Mouse (Mus musculus) gonadal fat pad, adult 2 months (tissue): ENCODE results near the gene Mvb12b. TPM values are rescaled to one million over a fixed set of nuclear protein-coding genes. Genes with fewer than 3 reads are reported as not detected.
"Not testable (repeated sequence)": the region's sequence is repeated elsewhere in the genome, so short reads cannot be mapped to it uniquely, and the experiment has no call there.

Source experiments
- DNase-seq: peaks from one replicate; pipeline ENCODE4 v3.0.0-alpha.2; 2012; ENCODE audit warnings: low read depth
- polyA plus RNA-seq: library from polyadenylated mRNA; depleted of rRNA; stranded (reverse); fragments of >200 nt; gene quantifications from 2 replicates; pipeline ENCODE4 v1.2.3, GENCODE M21; 2012; rRNA removed

The Mvb12b gene
- 29.0 and 31.2 TPM in 2 replicates for polyA plus RNA-seq

- no peak for DNase-seq
Observed at GRCm38 (mm10) chr2:33887328-33888099, at the start of gene Mvb12b. TSS of gene Mvb12b (minus strand) at chr2:33887946.

- DNase-seq = no peak
Observed at GRCm38 (mm10) chr2:33935756-33936155, 48.0 kb upstream of the Mvb12b start.

DNA sequence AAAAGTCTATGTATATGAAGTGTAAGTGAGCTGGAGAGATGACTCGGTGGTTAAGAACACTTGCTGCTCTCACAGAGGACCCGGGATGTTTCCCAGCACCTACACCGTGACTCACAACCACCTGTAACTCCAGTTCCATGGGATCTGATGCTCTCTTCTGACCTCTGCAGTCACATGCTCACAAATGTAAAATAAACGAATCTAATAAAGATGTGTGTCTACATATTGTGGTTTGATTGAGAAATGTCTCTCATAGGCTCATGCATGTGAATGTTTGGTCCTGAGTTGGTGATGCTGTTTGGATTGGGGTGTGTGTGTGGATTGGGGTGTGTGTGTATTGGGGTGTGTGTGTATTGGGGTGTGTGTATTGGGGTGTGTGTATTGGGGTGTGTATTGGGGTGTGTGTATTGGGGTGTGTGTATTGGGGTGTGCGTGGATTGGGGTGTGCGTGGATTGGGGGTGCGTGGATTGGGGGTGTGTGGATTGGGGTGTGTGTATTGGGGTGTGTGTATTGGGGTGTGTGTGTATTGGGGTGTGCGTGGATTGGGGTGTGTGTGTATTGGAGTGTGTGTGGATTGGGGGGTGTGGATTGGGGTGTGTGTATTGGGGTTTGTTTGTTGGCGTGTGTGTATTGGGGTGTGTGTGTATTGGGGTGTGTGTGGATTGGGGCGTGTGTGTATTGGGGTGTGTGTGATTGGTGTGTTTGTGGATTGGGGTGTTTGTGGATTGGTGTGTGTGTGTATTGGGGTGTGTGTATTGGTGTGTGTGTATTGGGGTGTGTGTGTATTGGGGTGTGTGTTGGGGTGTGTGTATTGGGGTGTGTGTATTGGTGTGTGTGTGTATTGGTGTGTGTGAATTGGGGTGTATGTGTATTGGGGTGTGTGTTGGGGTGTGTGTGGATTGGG, 46.1 kb upstream of the Mvb12b start:
- DNase-seq = no peak

DNA sequence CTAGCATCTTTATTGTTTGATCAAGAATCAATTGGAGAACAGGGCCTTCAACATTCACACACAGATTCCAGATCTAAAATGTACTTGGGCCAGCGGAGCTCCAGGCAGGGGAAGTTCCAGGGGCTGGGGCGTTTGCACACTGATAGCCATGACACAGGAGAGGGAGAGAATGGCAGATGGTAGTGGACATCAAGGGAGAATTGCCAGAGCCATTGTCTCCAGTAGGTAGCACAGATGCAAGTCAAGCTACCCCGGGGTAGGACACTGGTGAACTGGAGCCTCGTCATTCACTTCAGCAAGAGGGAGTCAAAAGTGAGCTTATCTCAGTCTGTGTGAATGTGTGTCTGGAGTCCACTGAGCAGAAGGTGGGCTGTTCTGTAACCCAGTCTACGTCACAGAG, 43.4 kb upstream of the Mvb12b start:
- DNase-seq = no peak

DNA sequence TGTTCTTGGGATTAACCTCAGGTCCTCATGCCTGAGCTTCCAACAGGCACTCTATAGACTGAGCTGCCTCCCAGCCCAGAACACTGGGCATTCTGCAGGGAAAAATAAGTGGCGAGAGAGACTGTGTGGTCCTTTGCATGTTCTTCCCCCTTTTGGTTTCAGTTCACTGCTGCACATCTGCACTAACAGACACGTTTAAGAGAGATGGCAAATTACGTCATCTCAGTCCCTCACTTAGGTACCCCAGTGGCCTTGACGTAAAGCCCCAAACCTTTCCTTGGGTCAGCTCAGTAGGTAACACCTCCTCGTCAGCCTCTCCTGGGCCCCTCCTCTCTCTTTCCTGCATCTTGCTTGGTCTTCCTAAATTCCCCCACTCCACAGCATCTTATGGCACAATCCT, 37.5 kb upstream of the Mvb12b start:
- DNase-seq = no peak

GRCm38 (mm10) chr2:33923482-33923881, 35.7 kb upstream of the Mvb12b start:
- DNase-seq = no peak

DNA sequence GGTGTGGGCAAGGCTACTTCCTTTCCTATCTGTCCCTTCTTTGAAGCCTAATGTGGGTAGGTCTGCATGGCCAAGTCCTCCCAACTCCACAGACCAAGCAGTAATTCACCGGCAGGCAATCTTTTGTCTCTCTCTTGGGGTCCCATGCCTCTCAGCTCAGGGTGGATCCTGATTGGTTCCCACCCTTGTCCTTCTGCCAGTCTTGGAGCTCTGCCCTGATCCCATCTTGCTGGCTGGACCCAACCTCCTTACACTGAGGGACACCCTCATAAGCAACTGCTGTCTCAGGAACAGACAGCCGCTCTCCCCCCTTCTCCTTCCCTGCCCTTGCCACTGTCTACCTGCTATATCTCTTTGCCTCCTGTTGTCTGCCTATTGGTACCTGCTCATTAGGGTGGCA, 34.7 kb upstream of the Mvb12b start:
- DNase-seq = no peak

- no peak for DNase-seq
Observed at GRCm38 (mm10) chr2:33919934-33920615, 32.3 kb upstream of the Mvb12b start.

GRCm38 (mm10) chr2:33918824-33919223, 31.1 kb upstream of the Mvb12b start:
- DNase-seq = no peak

DNA sequence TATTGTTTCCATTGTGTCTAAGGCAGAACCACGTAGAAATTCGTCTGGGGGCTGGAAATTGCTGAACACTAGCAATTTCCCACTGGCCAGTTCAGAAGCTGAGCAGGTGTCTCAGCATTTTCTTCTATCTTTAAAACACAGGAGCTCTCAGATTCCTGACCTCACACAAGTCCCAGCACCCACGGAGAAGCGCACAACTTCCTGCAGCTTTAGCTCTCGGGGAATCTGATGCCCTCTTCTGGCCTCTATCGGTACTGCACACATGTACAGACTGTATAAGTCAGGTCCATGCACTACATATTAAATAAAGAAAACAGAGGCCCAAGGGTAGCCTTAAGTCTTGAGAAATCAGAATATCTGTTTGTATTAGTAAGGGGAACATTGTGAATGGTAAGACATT, 30.6 kb upstream of the Mvb12b start:
- no peak for DNase-seq

DNA sequence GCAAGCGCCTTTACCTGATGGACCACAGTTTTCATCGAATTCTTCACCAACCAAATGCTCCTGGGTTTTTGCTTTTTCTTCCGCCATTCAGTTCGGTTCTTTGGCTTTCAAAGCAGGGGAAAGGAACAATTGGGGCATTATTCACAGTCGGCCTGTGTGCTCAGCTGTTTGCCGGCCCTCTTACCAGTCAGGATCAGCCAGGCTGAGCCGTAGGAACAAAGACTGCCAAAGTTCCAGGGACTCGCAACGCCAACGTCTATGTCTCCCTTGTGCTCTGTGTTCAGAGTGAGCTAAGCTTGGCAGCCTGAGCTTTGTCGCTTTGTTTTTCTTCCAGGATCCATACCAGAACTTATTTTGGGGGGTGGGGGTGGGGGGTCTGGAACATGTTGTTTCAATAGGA, 28.9 kb upstream of the Mvb12b start:
- DNase-seq = no peak

DNA sequence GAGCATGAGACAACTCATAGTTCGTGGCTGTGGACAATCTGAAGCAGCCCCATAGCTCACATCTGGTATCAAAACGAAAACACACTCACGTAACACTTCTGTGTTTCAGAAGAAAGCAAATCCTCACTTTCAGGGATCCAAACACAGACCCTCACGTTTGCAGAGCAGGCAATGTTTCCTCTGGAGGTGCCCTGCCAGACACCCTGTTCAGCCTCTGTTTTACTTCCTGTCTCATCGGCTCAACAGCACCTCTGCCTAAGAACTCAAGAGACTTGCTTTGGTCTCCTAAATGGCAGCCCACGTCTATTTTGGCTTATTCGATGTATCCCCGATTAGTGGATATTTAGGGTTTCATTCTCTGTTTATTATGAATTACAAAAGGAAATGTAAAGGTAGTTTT, 27.3 kb upstream of the Mvb12b start:
- DNase-seq = no peak

GRCm38 (mm10) chr2:33914334-33914733, 26.6 kb upstream of the Mvb12b start:
- no peak for DNase-seq

GRCm38 (mm10) chr2:33913598-33913997, 25.9 kb upstream of the Mvb12b start:
- not testable (repeated sequence) for DNase-seq

DNA sequence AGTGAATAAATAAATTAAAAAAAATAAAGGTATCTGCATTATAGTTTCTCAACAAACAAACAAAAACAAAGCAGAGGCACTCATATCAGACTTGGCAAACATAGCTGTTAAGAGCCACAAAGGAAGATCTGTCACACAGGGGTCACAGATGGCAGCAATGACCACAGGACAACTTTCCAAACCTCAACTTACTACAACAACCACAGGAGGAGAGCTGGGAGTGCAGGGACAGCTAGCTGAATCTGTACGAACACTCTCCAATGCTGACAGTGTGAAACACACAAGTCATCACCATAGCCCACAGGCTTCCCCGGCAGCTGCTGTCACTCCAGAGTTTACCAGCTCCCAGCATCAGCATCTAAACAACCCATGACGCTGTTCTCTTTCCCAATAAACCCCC, 25.0 kb upstream of the Mvb12b start:
- DNase-seq = no peak

DNA sequence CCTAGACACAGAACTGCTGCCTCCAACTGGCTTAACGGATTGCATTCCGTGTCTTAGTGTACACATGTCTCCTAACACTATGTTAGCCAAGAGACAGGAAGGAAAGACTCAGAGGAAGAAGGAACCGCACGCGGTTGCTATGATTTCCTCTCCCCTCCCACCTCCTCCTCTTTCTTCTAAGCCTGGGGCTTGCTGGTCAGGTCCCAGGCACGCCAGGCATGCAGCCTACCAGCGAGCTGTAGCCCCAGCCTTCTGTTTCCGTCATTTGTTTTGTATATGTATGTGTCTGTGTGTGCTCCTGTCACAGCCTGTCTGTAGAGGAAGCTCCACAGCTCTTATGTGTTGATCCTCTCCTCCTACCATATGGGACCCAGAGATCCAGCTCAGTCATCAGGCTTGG, 20.6 kb upstream of the Mvb12b start:
- DNase-seq = no peak

DNA sequence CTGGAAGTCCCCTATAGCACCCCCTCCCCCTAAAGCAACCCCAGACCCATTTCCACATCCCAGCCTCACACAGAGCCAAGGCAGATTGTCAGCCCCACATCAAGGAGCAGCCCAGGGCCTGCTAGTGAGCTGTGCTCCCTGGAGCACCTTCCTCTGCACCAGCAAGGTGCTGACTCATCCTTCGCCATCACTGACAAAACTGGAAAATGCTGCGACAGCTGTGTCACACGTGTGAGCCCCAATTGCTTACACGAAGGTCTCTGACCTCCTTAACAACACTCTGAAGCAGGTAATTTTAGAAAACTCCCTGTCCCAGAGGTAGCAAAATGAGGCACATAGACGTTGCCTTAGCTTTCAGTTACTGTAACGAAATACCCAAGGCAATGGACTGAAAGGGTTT, 19.4 kb upstream of the Mvb12b start:
- DNase-seq = no peak

DNA sequence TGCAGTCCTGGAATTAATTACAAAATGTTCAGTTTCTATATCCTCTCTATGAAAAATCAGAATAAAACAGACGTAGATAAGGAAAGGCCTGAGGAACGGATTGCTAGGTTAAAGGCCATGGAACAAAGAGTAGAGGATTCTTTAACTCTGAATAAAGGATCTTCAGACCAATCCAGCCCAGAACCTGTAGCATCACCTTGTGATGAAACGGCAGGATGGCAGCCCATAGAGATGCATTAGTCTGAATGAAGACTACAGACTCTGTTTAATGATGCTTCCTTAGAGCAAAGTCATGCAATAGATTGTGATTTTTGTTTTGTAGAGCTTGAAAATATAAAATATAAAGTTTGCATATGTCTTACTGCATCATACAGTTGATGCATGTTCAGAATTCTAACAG, 8.1 kb upstream of the Mvb12b start:
- no peak for DNase-seq

DNA sequence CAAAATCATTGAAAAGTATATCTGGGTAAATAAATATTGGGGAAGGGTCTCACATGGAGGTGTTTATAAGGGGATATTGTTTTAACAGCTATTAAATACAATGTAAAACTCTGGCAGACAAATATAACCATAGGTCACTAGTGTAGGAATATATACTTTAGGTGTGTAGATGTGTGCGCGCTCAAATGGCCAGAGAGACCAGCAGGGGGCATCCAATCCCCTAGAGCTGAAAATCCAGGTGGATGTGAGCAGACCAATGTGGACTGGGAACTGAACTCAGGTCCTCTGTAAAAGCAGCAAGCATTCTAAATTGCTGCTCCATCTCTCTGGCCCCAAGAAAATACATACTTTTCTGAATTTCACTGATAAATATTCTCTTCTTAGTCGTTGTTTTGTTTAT, 5.4 kb upstream of the Mvb12b start:
- no peak for DNase-seq

DNA sequence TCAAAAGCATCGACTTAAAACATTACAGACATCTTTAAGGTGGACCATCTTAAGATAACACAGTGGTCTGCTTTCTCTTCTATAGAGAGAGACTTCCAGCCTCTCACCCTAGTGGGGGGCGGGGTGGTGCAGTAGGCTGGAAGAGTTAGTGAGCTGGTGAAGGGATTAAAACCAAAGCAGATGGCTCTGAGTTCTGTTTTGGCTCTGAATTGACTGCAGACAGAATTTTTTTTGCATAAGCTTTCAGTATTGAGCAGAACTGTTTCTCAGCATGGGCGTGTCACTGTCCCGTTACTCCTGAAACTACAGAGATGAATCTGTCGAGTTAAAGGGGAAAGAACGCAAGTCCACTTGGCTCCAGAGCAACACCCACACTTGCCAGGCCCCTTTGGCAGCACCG, 4.6 kb upstream of the Mvb12b start:
- no peak for DNase-seq

GRCm38 (mm10) chr2:33888100-33888385, 297 bp upstream of the Mvb12b start:
- no peak for DNase-seq
